Mouse (Mus musculus) kidney, adult 18-20 months (tissue): ENCODE results near the gene Tor1aip2.

ENCODE experiments used
- DNase-seq: peaks from one replicate; pipeline ENCODE4 v3.0.0; 2021

Tor1aip2 gene

GRCm38 (mm10) chr1:156041451-156042241 lies 6.4 kb downstream of the Tor1aip2 start:
- DNase-seq, result no peak

GRCm38 (mm10) chr1:156042481-156042880 lies 7.3 kb downstream of the Tor1aip2 start:
- no peak for DNase-seq

GRCm38 (mm10) chr1:156043027-156043426 lies 7.8 kb downstream of the Tor1aip2 start:
- DNase-seq, result peak; percentile 58

GRCm38 (mm10) chr1:156044211-156044611 lies 9.0 kb downstream of the Tor1aip2 start:
- DNase-seq, result no peak

- DNase-seq, result peak; percentile 46
These were observed 11.5 kb downstream of the Tor1aip2 start for GRCm38 (mm10) chr1:156046688-156047087.

- no peak for DNase-seq
These were observed 23.0 kb downstream of the Tor1aip2 start for GRCm38 (mm10) chr1:156058207-156058606.

- DNase-seq, result no peak
These were observed 27.0 kb downstream of the Tor1aip2 start for GRCm38 (mm10) chr1:156062193-156062592.

GRCm38 (mm10) chr1:156066133-156066532 lies 30.9 kb downstream of the Tor1aip2 start:
- DNase-seq, result no peak

GRCm38 (mm10) chr1:156070106-156070505 lies 34.9 kb downstream of the Tor1aip2 start:
- no peak for DNase-seq

GRCm38 (mm10) chr1:156073169-156073821 lies 38.1 kb downstream of the Tor1aip2 start:
- DNase-seq, result no peak

- DNase-seq, result peak; percentile 34
These were observed 39.4 kb downstream of the Tor1aip2 start for GRCm38 (mm10) chr1:156074575-156074974.

- no peak for DNase-seq
These were observed 41.3 kb downstream of the Tor1aip2 start for GRCm38 (mm10) chr1:156076474-156076873.

- no peak for DNase-seq
These were observed 42.5 kb downstream of the Tor1aip2 start for GRCm38 (mm10) chr1:156077655-156078054.

GRCm38 (mm10) chr1:156084603-156085002 lies 49.4 kb downstream of the Tor1aip2 start:
- no peak for DNase-seq

- DNase-seq, result peak; percentile 24
These were observed 50.6 kb downstream of the Tor1aip2 start for GRCm38 (mm10) chr1:156085770-156086169.

- DNase-seq, result no peak
These were observed 52.4 kb downstream of the Tor1aip2 start for GRCm38 (mm10) chr1:156087586-156087985.

GRCm38 (mm10) chr1:156089561-156089960 lies 54.4 kb downstream of the Tor1aip2 start:
- DNase-seq, result no peak

GRCm38 (mm10) chr1:156090042-156090441 lies 54.8 kb downstream of the Tor1aip2 start:
- no peak for DNase-seq

- DNase-seq, result no peak
These were observed 56.6 kb downstream of the Tor1aip2 start for GRCm38 (mm10) chr1:156091811-156092210.

- no peak for DNase-seq
These were observed 68.6 kb downstream of the Tor1aip2 start for GRCm38 (mm10) chr1:156103763-156104162.

GRCm38 (mm10) chr1:156105381-156105780 lies 70.2 kb downstream of the Tor1aip2 start:
- no peak for DNase-seq

GRCm38 (mm10) chr1:156107424-156107823 lies 72.2 kb downstream of the Tor1aip2 start:
- DNase-seq, result no peak

- DNase-seq, result no peak
These were observed 73.2 kb downstream of the Tor1aip2 start for GRCm38 (mm10) chr1:156108400-156108799.

- peak; percentile 10 for DNase-seq
These were observed 75.9 kb downstream of the Tor1aip2 start for GRCm38 (mm10) chr1:156111090-156111489.
